Mouse (Mus musculus) neural tube, embryonic 14.5 days (tissue): ENCODE measurements around the gene 9530077C05Rik. TPM values are rescaled to one million over a fixed set of nuclear protein-coding genes. Genes with fewer than 3 reads are reported as not detected.

Source experiments
- ATAC-seq: fragments of 200-750 bp; cut with Nextera tagmentation; 2 replicates; pipeline ENCODE4 v1.8.0; 2017; ENCODE audit warnings: low read depth, mild to moderate bottlenecking, moderate TSS enrichment, moderate library complexity
- H3K27ac ChIP-seq: fragments of 300-500 bp; sonication (generic); 2 replicates; pipeline ENCODE4 v1.5.1; 2014; ENCODE audit warnings: low read depth, mild to moderate bottlenecking, control low read depth, low read length, moderate library complexity, mixed read lengths
- H3K27me3 ChIP-seq: fragments of 300-500 bp; sonication (generic); 2 replicates; pipeline ENCODE4 v1.6.1; 2014; ENCODE audit warnings: low read length; ENCODE audit not compliant: control insufficient read depth, insufficient read depth
- H3K36me3 ChIP-seq: fragments of 300-500 bp; sonication (generic); 2 replicates; pipeline ENCODE4 v1.6.1; 2014; ENCODE audit warnings: low read length, mixed read lengths; ENCODE audit not compliant: control insufficient read depth, insufficient read depth
- H3K4me1 ChIP-seq: fragments of 300-500 bp; sonication (generic); 2 replicates; pipeline ENCODE4 v1.6.1; 2014; ENCODE audit warnings: low read length; ENCODE audit not compliant: control insufficient read depth, insufficient read depth
- H3K4me2 ChIP-seq: fragments of 300-500 bp; sonication (generic); 2 replicates; pipeline ENCODE4 v1.6.1; 2014; ENCODE audit warnings: mild to moderate bottlenecking, low read depth, low read length, control low read depth
- H3K4me3 ChIP-seq: fragments of 300-500 bp; sonication (generic); 2 replicates; pipeline ENCODE4 v1.5.1; 2014; ENCODE audit warnings: low read depth, low read length, control low read depth, mixed read lengths
- H3K9ac ChIP-seq: fragments of 300-500 bp; sonication (generic); replicated peaks from 2 replicates; pipeline ENCODE4 v1.6.1; 2014; ENCODE audit warnings: low read depth, mild to moderate bottlenecking, control low read depth, low read length, mixed read lengths
- H3K9me3 ChIP-seq: fragments of 300-500 bp; sonication (generic); 2 replicates; pipeline ENCODE4 v1.6.1; 2016; ENCODE audit warnings: low read length; ENCODE audit not compliant: control insufficient read depth
- WGBS: fragments of 180-500 bp; shearing (Covaris S2); extraction: QIAGEN DNeasy Blood & Tissue Kit; methylation state at CpG from one replicate; pipeline ENCODE4 v1.1.7; 2014; 5-methylcytosine and 5-hydroxymethylcytosine counted together
- polyA plus RNA-seq: library from polyadenylated mRNA; unstranded; fragments of >200 nt; fragmentation: Nextera tagmentation; extraction: Ambion mirVana; gene quantifications from 2 replicates; pipeline ENCODE4 v1.2.1, GENCODE M21; 2014

9530077C05Rik gene
- polyA plus RNA-seq, 1 experiment from 2014 or later = 15.1 TPM

GRCm38 (mm10) chr9:22424719-22425118, 13.4 kb downstream of the 9530077C05Rik start:
- no peaks in the 10 kb centered on the region for H3K36me3 ChIP-seq
- no peak for ATAC-seq
- H3K4me2 ChIP-seq = no peak overlapping the region
- no peak overlapping the region for H3K27ac ChIP-seq
- no peaks in the 10 kb centered on the region for H3K27me3 ChIP-seq
- no peaks in the 10 kb centered on the region for H3K9me3 ChIP-seq
- no peak overlapping the region for H3K4me3 ChIP-seq
- no peak overlapping the region for H3K9ac ChIP-seq
- 94% methylated on average over 4 of the region's 4 CpGs for WGBS
- no peaks in the 10 kb centered on the region for H3K4me1 ChIP-seq

- H3K9me3 ChIP-seq = no peaks in the 10 kb centered on the region
- ATAC-seq = no peak
These were observed 16.8 kb downstream of the 9530077C05Rik start for GRCm38 (mm10) chr9:22428028-22428665.

DNA sequence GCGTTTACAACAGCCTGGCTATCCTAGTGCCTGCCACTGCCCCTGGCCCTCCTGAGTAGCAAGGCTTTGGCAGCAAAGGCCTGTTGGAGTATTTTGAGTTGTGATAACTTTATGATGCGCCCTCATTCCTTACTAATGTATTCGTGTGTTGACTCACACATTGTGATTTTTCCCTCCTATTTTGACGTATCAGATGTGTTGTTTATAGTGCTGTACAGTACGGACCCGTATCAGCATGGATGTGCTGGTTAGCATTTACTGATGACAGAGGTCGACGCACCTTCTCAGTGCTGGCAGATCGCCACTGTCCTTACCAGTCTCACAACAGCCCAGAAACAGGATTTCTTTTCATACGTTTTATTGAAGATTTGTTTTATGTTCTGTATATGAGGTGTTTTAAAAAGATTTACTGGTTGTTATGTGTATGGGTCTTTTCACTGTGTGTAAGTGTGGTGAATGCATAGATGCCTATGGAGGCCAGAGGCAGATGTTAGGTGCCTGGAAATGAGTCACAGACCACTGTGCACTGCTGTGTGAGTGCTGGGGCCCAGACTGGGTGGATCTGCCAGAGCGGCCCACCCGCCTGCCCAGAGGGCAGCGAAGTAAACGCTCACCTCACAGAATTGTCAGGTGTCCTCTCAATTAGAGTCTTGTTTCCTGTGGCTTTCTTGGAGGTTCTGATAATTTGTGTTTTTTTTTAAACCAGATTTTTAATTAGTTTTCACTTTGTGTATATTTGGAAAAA, 17.5 kb downstream of the 9530077C05Rik start:
- ATAC-seq = no peak
- WGBS = 81% methylated on average over 14 of the region's 14 CpGs
- Histone ChIP-seq H3K9ac (no peak overlapping the region), H3K36me3 (no peaks in the 10 kb centered on the region), H3K9me3 (no peaks in the 10 kb centered on the region), H3K4me3 (no peak overlapping the region), H3K4me1 (no peaks in the 10 kb centered on the region), H3K27me3 (no peaks in the 10 kb centered on the region), H3K4me2 (no peak overlapping the region), H3K27ac (no peak overlapping the region)

More at GRCm38 (mm10) chr9:22428028-22428665, 16.8 kb downstream of the 9530077C05Rik start:
- Histone ChIP-seq H3K4me3 (no peak overlapping the region), H3K36me3 (no peaks in the 10 kb centered on the region), H3K9ac (no peak overlapping the region), H3K4me1 (no peaks in the 10 kb centered on the region), H3K27me3 (no peaks in the 10 kb centered on the region), H3K4me2 (no peak overlapping the region), H3K27ac (no peak overlapping the region)
- WGBS = 42% methylated on average over 3 of the region's 4 CpGs

DNA sequence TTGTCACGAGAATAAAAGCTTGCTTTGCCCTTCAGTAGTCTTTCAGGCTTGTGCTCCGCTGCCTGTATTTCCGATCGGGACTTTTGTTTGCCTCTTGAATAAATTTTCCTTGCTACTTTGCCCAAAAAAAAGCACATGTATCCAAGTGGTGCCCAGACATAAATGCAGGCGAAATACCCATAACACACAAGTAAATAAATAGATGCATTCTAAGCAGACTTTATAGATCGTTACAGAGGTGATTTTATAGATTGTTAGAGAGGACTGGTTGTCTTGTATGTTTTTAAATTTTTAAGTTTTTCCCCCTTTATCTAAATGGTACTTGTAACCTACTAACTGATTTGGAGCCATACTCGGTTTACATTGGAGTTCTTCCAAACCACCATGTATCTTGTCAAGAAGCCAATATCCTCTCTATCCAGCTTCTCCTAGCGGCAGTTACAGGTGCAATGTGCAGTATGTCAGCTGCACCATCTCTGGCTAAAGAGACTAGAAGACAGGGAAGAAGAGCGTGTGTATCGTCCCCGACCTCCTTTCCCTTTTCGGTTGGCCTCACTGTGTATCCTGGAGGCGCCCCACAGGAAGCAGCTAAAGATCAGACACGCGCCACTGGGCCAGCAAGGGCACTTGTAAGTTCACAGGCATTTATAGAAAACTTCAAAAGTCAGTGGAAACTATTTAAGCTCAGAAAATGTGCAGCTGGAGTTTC, 18.4 kb downstream of the 9530077C05Rik start:
- ATAC-seq = no peak
- H3K4me2 ChIP-seq = no peak overlapping the region
- H3K9ac ChIP-seq = no peak overlapping the region
- WGBS = 75% methylated on average over 15 of the region's 15 CpGs
- H3K4me3 ChIP-seq = no peak overlapping the region
- no peaks in the 10 kb centered on the region for H3K27me3 ChIP-seq
- H3K27ac ChIP-seq = no peak overlapping the region
- no peaks in the 10 kb centered on the region for H3K9me3 ChIP-seq
- no peaks in the 10 kb centered on the region for H3K4me1 ChIP-seq
- no peaks in the 10 kb centered on the region for H3K36me3 ChIP-seq

DNA sequence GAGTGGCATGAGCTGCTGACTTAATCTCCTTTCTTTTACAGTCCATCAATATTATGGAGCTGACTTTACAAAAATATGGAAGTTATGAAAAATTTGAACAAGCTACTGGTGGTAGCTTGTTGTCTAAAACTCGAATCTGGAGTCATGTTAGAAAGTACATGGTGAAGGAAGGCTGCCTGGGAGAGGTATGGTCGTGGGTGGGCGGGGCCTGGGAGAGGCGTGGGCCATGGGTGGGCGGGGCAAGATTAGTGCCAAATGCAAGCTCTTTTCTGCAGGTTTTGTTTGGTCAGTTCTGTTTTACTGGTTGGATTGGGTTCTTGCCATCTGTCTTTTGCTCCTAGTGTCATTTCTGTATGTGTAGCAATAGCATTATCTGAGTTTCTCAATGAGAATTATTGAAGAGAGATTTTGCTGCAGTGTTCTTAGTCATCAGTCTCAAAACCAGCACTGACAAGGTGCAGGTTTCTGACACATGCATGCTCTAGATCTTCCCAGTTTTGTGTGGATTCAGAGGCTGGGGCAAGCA, 19.1 kb downstream of the 9530077C05Rik start:
- H3K36me3 ChIP-seq = no peaks in the 10 kb centered on the region
- WGBS = 40% methylated on average over 5 of the region's 5 CpGs
- no peaks in the 10 kb centered on the region for H3K4me1 ChIP-seq
- no peak overlapping the region for H3K27ac ChIP-seq
- no peak overlapping the region for H3K4me2 ChIP-seq
- H3K9me3 ChIP-seq = no peaks in the 10 kb centered on the region
- H3K4me3 ChIP-seq = no peak overlapping the region
- no peaks in the 10 kb centered on the region for H3K27me3 ChIP-seq
- H3K9ac ChIP-seq = no peak overlapping the region
- no peak for ATAC-seq

DNA sequence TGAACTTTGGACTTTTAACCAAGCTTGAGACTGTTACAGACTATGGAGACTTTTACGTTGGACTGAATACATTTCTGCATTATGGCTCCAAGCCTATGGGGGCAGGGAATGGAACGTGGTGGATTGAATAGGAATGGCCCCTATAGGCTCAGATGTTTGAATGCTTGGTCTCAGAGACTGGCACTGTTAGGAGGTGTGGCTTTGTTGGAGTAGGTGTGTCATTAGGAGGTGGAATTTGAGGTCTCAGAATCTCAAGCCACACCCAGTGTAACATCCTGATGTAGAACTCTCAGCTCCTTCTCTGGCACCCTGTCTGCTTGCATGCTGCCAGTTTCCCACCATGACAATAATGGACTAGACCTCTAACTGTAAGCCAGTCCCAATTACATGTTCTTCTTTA, 21.9 kb downstream of the 9530077C05Rik start:
- H3K4me3 ChIP-seq = no peak overlapping the region
- WGBS = 70% methylated on average over 2 of the region's 2 CpGs
- no peak overlapping the region for H3K4me2 ChIP-seq
- no peaks in the 10 kb centered on the region for H3K9me3 ChIP-seq
- no peaks in the 10 kb centered on the region for H3K27me3 ChIP-seq
- no peak overlapping the region for H3K27ac ChIP-seq
- no peaks in the 10 kb centered on the region for H3K36me3 ChIP-seq
- ATAC-seq = no peak
- H3K4me1 ChIP-seq = no peaks in the 10 kb centered on the region
- no peak overlapping the region for H3K9ac ChIP-seq

DNA sequence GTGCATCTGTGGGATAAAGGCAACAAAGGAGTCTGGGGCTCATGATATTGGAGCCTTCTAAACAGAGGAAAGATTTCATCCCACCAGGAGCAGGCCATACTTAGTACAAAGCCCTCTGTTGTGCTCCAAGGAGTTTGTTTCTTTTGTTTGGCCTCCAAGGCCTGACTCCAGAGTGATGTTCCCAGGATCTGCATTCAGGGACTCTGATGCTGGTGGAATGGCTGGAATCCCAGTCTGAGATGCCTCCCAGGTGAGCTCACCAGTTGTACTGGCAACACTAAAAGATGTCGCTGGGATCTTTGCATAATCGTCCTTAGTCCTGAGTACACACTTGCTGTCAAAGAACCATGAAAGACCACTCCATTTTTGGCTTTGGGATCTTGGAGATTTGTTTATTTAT, 22.8 kb downstream of the 9530077C05Rik start:
- Histone ChIP-seq H3K9ac (no peak overlapping the region), H3K36me3 (no peaks in the 10 kb centered on the region), H3K27me3 (no peaks in the 10 kb centered on the region), H3K4me2 (no peak overlapping the region), H3K4me1 (no peaks in the 10 kb centered on the region), H3K4me3 (no peak overlapping the region), H3K9me3 (no peaks in the 10 kb centered on the region), H3K27ac (no peak overlapping the region)
- 96% methylated on average over 2 of the region's 2 CpGs for WGBS
- ATAC-seq = no peak

DNA sequence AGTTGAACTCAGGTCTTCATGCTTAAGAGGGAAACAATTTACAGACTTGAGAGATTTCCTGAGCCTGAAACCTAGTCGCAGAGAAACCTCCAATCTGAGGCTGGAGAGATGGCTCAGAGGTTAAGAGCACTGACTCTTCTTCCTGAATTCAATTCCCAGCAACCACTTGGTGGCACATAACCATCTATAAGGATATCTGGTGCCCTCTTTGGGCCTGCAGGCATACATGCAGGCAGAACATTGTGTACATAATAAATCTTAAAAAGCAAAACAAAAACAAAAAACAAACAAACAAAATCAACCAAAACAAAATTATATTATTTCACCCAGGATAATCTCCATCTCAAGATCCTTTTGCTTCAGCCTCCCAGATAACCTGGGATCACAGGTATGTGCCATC, 27.5 kb downstream of the 9530077C05Rik start:
- Histone ChIP-seq H3K9me3 (no peaks in the 10 kb centered on the region), H3K27me3 (no peaks in the 10 kb centered on the region), H3K27ac (no peak overlapping the region), H3K9ac (no peak overlapping the region), H3K4me1 (no peaks in the 10 kb centered on the region), H3K4me3 (no peak overlapping the region), H3K36me3 (no peaks in the 10 kb centered on the region), H3K4me2 (no peak overlapping the region)
- ATAC-seq = no peak
- 61% methylated on average over 1 of the region's 1 CpGs for WGBS

DNA sequence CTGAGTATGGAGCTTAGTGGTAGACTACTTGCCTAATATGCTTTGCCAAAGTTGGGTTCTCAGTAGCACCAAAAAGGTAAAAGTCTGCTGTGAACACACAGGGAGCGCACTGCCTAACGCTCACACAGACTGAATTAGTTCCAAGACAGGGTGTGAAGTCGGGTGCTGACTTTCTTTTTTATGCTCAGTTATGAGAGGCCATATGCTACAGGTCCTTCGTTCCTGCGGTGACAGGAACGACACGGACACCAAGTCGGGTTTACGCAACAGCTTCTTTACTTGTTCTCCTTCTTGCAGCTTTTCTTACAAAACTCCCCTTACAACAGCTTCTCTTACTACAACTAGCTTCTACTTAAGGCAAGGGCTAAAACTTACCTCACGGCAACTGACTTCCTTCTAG, 31.8 kb downstream of the 9530077C05Rik start:
- Histone ChIP-seq H3K9me3 (no peaks in the 10 kb centered on the region), H3K9ac (no peak overlapping the region), H3K27me3 (no peaks in the 10 kb centered on the region), H3K4me2 (no peak overlapping the region), H3K4me1 (no peaks in the 10 kb centered on the region), H3K4me3 (no peak overlapping the region), H3K27ac (no peak overlapping the region), H3K36me3 (peaks cover 16% of the 10 kb centered on the region)
- 93% methylated on average over 10 of the region's 10 CpGs for WGBS
- ATAC-seq = no peak
